Mouse (Mus musculus): ENCODE results near the gene Nap1l5. TPM values are rescaled to one million over a fixed set of nuclear protein-coding genes. Genes with fewer than 3 reads are reported as not detected.

Gene Nap1l5
- 374 and 564 TPM in 2 replicates for polyA plus RNA-seq (2014; fragmentation: Nextera tagmentation; extraction: Ambion mirVana)

DNA sequence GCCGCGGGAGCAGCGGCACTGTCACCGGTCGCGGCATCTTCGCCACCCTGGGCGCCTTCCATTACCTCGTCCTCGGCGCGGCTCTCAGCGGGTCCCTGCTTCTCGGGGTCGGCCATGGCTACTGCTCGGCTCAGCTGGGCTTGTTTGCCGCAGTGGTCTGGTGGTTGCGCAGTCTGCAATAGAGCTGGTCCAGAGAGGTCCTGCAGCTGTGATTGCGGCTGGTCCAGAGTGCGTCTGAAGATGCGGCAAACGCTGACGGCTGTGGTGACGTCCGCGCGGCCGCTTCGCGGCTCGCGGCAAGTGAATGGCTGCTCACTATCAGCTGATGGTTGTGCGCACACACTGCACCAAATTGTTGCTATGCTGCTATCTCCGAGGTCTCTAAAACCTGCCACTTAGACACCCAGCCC is at the start of gene Nap1l5:
Gene Nap1l5 (minus strand): TSS at position 225 of the 410 bp plus-strand sequence.
- H3K27me3 ChIP-seq (ENCODE audit: control insufficient read depth, insufficient read depth, low read length), result no peaks in the 10 kb centered on the region
- H3K9ac ChIP-seq (replicated peaks; ENCODE audit: low read depth, low read length), result peak within 1 kb of the TSS; percentile 46
- peak within 1 kb of the TSS; percentile 31 for H3K4me3 ChIP-seq (ENCODE audit: low read depth, low read length)
- peak within 1 kb of the TSS; percentile 40 for H3K27ac ChIP-seq (ENCODE audit: low read depth, low read length)
- WGBS, result 40% methylated on average over 34 of the region's 34 CpGs
- peaks cover 5% of the 10 kb centered on the region; the same call in 1 of the 2 replicates for H3K9me3 ChIP-seq (ENCODE audit: control insufficient read depth, low read length)
- peak within 1 kb of the TSS; percentile 43 for H3K4me2 ChIP-seq (ENCODE audit: low read depth, low read length)
- peak; percentile 96 for ATAC-seq (ENCODE audit: low read depth)
- no peaks in the 10 kb centered on the region for H3K4me1 ChIP-seq (ENCODE audit: control insufficient read depth, insufficient read depth, low read length)
- no peaks in the 10 kb centered on the region for H3K36me3 ChIP-seq (ENCODE audit: control insufficient read depth, insufficient read depth, low read length)

DNA sequence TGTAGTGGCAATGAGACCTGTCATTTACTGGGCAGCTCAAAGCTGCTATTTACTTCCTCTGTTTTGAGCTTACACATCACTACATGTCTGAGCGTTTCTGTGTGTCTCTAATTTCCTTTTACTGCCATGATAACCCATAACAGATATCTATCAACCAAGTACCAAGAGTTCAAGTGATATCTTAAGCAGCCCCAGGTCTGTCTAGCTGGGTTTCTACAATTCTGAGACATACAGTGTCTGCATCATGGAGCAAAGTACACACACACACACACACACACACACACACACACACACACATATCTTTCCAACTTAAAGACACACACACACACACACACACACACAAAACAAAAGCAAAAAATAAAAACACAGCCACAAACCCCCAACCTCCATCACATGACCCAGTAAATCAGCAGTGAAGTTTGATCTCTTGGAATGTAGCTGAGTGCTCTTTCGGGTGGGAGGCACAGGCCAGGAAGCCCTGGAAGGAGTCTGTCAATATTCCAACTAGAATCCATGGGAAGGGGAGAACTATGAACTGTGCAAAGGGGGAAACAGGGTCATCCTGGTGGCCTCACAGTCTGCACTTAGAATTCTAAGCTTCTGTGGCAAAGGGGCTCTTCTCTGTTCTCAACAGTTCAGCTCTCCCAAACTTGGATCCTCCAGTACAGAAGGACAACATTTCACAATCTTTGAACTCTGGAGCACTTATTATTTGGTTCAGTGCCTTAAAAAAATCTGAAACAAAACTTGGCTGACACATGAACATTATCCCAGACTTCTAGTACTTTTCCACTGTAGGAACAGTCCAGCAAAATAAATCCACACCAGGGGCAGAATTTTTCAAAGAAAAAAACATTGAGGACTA is 44.5 kb upstream of the Nap1l5 start:
- Histone ChIP-seq H3K36me3 (ENCODE audit: control insufficient read depth, insufficient read depth, low read length) (no peaks in the 10 kb centered on the region; the same call in 1 of the 2 replicates), H3K9ac (replicated peaks; ENCODE audit: low read depth, low read length) (no peak overlapping the region), H3K4me3 (ENCODE audit: low read depth, low read length) (no peak overlapping the region), H3K27ac (ENCODE audit: low read depth, low read length) (no peak overlapping the region), H3K27me3 (ENCODE audit: control insufficient read depth, insufficient read depth, low read length) (no peaks in the 10 kb centered on the region), H3K9me3 (ENCODE audit: control insufficient read depth, low read length) (no peaks in the 10 kb centered on the region), H3K4me1 (ENCODE audit: control insufficient read depth, insufficient read depth, low read length) (no peaks in the 10 kb centered on the region), H3K4me2 (ENCODE audit: low read depth, low read length) (no peak overlapping the region)
- no peak for ATAC-seq (ENCODE audit: low read depth)
- 68% methylated on average over 2 of the region's 2 CpGs for WGBS

DNA sequence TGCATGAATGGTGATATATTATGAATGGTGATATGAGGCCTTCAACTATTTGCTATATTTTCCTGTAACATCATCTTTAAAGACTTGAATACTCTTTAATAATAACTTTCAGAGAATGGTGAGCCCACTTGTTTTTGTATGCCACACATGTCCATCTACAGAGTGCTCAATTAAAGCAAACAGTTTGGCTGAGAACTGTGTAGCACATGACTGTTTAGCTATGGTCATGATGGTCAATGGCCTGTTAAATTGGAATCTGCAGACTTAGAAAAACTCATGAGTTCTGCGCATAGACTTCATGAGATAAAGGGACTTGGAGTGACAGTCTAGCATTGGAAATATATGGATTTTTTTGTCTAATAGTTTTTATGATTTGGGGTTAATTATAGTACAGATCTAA is 43.5 kb upstream of the Nap1l5 start:
- H3K4me3 ChIP-seq (ENCODE audit: low read depth, low read length), result no peak overlapping the region
- WGBS, result 78% methylated on average over 1 of the region's 1 CpGs
- no peaks in the 10 kb centered on the region; the same call in 1 of the 2 replicates for H3K36me3 ChIP-seq (ENCODE audit: control insufficient read depth, insufficient read depth, low read length)
- H3K4me2 ChIP-seq (ENCODE audit: low read depth, low read length), result no peak overlapping the region
- no peak overlapping the region for H3K27ac ChIP-seq (ENCODE audit: low read depth, low read length)
- H3K27me3 ChIP-seq (ENCODE audit: control insufficient read depth, insufficient read depth, low read length), result no peaks in the 10 kb centered on the region
- no peaks in the 10 kb centered on the region for H3K9me3 ChIP-seq (ENCODE audit: control insufficient read depth, low read length)
- H3K9ac ChIP-seq (replicated peaks; ENCODE audit: low read depth, low read length), result no peak overlapping the region
- ATAC-seq (ENCODE audit: low read depth), result no peak
- H3K4me1 ChIP-seq (ENCODE audit: control insufficient read depth, insufficient read depth, low read length), result no peaks in the 10 kb centered on the region

DNA sequence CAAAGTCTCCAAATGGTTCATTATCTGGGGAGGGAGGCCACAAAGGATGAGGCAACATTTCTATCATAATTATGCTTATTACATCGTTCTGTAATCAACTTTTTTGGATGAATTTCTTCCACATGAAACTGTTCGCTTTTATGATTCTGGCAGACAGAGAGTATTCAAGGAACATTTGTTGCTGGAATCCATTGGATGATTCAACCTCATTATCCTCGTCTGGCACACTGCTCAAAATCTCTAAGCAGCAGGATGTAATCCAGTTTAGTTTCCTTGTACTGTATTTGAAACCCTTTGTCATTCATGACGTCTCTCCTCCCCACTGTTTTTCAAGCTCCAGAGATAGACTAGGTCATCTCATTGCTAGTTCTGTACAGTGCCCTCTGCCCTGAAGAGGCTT is 40.0 kb upstream of the Nap1l5 start:
- H3K4me1 ChIP-seq (ENCODE audit: control insufficient read depth, insufficient read depth, low read length), result no peaks in the 10 kb centered on the region
- 79% methylated on average over 4 of the region's 4 CpGs for WGBS
- no peak overlapping the region for H3K4me2 ChIP-seq (ENCODE audit: low read depth, low read length)
- H3K27me3 ChIP-seq (ENCODE audit: control insufficient read depth, insufficient read depth, low read length), result no peaks in the 10 kb centered on the region
- no peaks in the 10 kb centered on the region for H3K9me3 ChIP-seq (ENCODE audit: control insufficient read depth, low read length)
- H3K9ac ChIP-seq (replicated peaks; ENCODE audit: low read depth, low read length), result no peak overlapping the region
- no peak overlapping the region for H3K4me3 ChIP-seq (ENCODE audit: low read depth, low read length)
- no peak overlapping the region for H3K27ac ChIP-seq (ENCODE audit: low read depth, low read length)
- H3K36me3 ChIP-seq (ENCODE audit: control insufficient read depth, insufficient read depth, low read length), result no peaks in the 10 kb centered on the region
- no peak for ATAC-seq (ENCODE audit: low read depth)

DNA sequence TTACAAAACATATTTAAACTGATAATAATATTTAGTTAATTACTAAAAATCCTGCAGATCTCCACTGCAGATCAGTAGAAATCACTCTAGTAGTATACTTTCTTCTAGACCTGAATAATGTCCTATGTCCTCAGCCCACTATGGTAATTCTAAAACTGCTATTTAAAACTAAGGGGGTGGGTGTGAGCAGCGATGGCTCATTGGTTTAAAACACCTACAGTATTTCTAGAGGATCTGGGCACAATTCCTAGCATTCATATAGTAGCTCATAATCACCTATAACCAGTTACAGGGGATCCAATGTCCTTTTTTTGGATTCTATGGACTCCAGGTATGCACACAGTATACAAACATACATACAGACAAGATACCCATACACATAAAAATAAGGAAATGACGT is 39.4 kb upstream of the Nap1l5 start:
- H3K9me3 ChIP-seq (ENCODE audit: control insufficient read depth, low read length), result no peaks in the 10 kb centered on the region
- no peak overlapping the region for H3K9ac ChIP-seq (replicated peaks; ENCODE audit: low read depth, low read length)
- no peaks in the 10 kb centered on the region for H3K4me1 ChIP-seq (ENCODE audit: control insufficient read depth, insufficient read depth, low read length)
- no peak overlapping the region for H3K27ac ChIP-seq (ENCODE audit: low read depth, low read length)
- no peaks in the 10 kb centered on the region for H3K27me3 ChIP-seq (ENCODE audit: control insufficient read depth, insufficient read depth, low read length)
- H3K4me2 ChIP-seq (ENCODE audit: low read depth, low read length), result no peak overlapping the region
- ATAC-seq (ENCODE audit: low read depth), result no peak
- H3K36me3 ChIP-seq (ENCODE audit: control insufficient read depth, insufficient read depth, low read length), result no peaks in the 10 kb centered on the region
- H3K4me3 ChIP-seq (ENCODE audit: low read depth, low read length), result no peak overlapping the region
- 66% methylated on average over 2 of the region's 2 CpGs for WGBS

DNA sequence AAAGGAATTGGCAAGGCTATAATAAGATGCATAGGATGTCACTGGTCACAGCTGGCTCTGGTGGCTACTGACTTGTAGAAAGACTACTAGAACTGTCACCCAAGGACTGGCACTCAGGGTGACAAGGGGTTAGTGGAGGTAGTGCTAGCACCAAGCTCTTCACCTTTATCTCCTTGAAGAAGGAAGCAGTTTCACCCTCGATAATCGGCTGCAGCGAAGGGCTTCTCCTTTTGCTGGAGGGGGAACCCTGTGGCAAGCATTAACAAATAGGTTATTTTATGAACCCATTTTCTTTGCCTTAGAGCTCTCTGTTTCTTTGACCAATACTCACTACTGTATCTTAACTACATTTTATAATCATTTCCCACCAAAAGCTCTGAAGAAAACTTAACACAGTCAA is 37.1 kb upstream of the Nap1l5 start:
- Histone ChIP-seq H3K4me3 (ENCODE audit: low read depth, low read length) (no peak overlapping the region), H3K27me3 (ENCODE audit: control insufficient read depth, insufficient read depth, low read length) (no peaks in the 10 kb centered on the region), H3K9ac (replicated peaks; ENCODE audit: low read depth, low read length) (no peak overlapping the region), H3K36me3 (ENCODE audit: control insufficient read depth, insufficient read depth, low read length) (no peaks in the 10 kb centered on the region), H3K4me2 (ENCODE audit: low read depth, low read length) (no peak overlapping the region), H3K4me1 (ENCODE audit: control insufficient read depth, insufficient read depth, low read length) (no peaks in the 10 kb centered on the region), H3K9me3 (ENCODE audit: control insufficient read depth, low read length) (no peaks in the 10 kb centered on the region), H3K27ac (ENCODE audit: low read depth, low read length) (no peak overlapping the region)
- 97% methylated on average over 3 of the region's 3 CpGs for WGBS
- ATAC-seq (ENCODE audit: low read depth), result no peak

DNA sequence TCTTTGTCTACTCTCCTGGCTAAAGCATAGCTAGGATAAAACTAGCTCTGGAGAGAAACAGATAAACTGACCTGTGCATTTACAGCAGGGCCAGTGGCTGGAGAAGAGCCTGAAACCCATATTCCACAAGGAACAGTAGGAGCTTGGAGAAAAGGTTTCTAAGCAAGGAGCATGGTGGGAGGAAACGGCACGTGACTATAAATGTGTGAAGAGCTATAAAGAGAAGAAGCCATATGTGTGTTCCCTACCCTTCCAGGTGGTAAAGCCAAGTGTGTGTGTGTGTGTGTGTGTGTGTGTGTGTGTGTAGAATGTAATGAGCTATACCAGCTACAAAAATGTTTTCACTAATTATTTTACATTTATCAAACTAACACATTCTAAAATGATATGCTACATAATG is 35.4 kb upstream of the Nap1l5 start:
- WGBS, result 89% methylated on average over 2 of the region's 2 CpGs
- ATAC-seq (ENCODE audit: low read depth), result no peak

DNA sequence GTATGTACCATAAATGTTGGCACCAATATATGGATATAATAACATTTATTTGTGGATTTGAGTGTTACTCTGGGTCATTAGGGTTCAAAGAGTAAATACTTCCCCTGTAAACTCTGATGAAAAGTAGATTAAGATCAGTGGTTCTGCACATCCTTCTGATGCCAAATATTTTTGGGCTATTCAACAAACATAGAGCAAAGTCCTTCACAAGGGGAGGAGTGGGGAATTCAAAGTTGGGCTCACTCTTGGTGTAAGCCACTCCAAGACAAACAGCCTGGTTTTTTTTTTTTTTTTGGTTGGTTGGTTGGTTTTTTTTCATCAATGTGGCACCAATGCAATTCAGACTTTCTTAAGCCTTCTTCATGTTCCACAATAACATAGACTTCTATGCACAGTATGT is 30.9 kb upstream of the Nap1l5 start:
- Histone ChIP-seq H3K9ac (replicated peaks; ENCODE audit: low read depth, low read length) (no peak overlapping the region), H3K4me2 (ENCODE audit: low read depth, low read length) (no peak overlapping the region), H3K9me3 (ENCODE audit: control insufficient read depth, low read length) (no peaks in the 10 kb centered on the region), H3K27me3 (ENCODE audit: control insufficient read depth, insufficient read depth, low read length) (no peaks in the 10 kb centered on the region), H3K36me3 (ENCODE audit: control insufficient read depth, insufficient read depth, low read length) (no peaks in the 10 kb centered on the region), H3K4me3 (ENCODE audit: low read depth, low read length) (no peak overlapping the region), H3K4me1 (ENCODE audit: control insufficient read depth, insufficient read depth, low read length) (peaks cover 11% of the 10 kb centered on the region; the same call in 1 of the 2 replicates), H3K27ac (ENCODE audit: low read depth, low read length) (no peak overlapping the region)
- no peak for ATAC-seq (ENCODE audit: low read depth)

More for the DNA sequence above, 35.4 kb upstream of the Nap1l5 start:
- Histone ChIP-seq H3K4me1 (ENCODE audit: control insufficient read depth, insufficient read depth, low read length) (no peaks in the 10 kb centered on the region), H3K9ac (replicated peaks; ENCODE audit: low read depth, low read length) (no peak overlapping the region), H3K27ac (ENCODE audit: low read depth, low read length) (no peak overlapping the region), H3K4me2 (ENCODE audit: low read depth, low read length) (no peak overlapping the region), H3K9me3 (ENCODE audit: control insufficient read depth, low read length) (no peaks in the 10 kb centered on the region), H3K27me3 (ENCODE audit: control insufficient read depth, insufficient read depth, low read length) (no peaks in the 10 kb centered on the region), H3K4me3 (ENCODE audit: low read depth, low read length) (no peak overlapping the region), H3K36me3 (ENCODE audit: control insufficient read depth, insufficient read depth, low read length) (no peaks in the 10 kb centered on the region)

DNA sequence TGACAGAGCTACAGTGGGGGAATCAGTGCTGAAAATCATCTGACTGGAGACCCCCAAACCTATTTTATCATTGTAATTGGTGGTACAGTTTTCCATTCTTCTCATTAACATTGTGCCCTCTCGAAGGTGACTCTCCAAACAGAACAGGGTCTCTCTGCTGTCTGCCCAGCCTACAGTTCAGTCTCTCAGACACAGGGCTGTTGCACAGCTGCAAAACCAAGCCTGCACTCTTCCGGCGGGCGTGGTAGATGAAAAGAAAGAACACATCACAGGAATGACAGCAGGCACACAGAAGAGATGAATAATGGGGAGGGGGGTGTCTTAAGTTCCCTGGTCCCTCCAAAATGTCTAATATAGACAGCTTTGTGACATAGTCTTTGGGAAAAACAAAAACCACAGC is 27.3 kb upstream of the Nap1l5 start:
- no peak overlapping the region for H3K4me2 ChIP-seq (ENCODE audit: low read depth, low read length)
- no peak for ATAC-seq (ENCODE audit: low read depth)
- 43% methylated on average over 4 of the region's 4 CpGs for WGBS

More for the DNA sequence above, 27.3 kb upstream of the Nap1l5 start:
- Histone ChIP-seq H3K9me3 (ENCODE audit: control insufficient read depth, low read length) (no peaks in the 10 kb centered on the region), H3K27me3 (ENCODE audit: control insufficient read depth, insufficient read depth, low read length) (no peaks in the 10 kb centered on the region), H3K36me3 (ENCODE audit: control insufficient read depth, insufficient read depth, low read length) (no peaks in the 10 kb centered on the region), H3K4me1 (ENCODE audit: control insufficient read depth, insufficient read depth, low read length) (peaks cover 18% of the 10 kb centered on the region), H3K27ac (ENCODE audit: low read depth, low read length) (peak overlapping the region; percentile 56), H3K4me3 (ENCODE audit: low read depth, low read length) (no peak overlapping the region), H3K9ac (replicated peaks; ENCODE audit: low read depth, low read length) (no peak overlapping the region)

Data from neural tube, embryonic 14.5 days (tissue).